Mouse (Mus musculus): Measurements from ENCODE around the gene Fbxl4. TPM values are rescaled to one million over a fixed set of nuclear protein-coding genes. Genes with fewer than 3 reads are reported as not detected.

Fbxl4 gene
- polyA plus RNA-seq, 1 experiment: 5.4 TPM

DNA sequence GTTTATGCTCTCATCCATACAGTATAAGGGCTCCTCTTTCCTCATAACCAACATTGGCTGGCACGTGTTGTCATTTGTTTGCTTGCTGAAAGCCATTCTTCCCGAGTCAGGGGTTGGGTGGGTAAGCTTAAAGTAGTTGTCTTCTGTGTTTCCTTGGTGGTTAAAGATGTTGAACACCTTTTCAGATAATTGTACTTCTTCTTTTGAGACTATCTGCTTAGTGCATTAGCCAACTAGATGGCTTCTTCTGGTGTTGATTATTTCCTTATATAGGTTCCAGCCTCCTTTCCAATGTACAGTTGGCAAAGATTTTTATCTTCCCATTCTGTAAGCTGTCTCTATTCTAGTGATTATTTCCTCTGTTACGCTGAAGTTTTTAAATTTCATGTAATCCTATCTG is 70.8 kb downstream of the Fbxl4 start:
- Histone ChIP-seq H3K4me2 (ENCODE audit: low read depth) (no peak overlapping the region), H3ac (ENCODE audit: control insufficient read depth, insufficient read length) (no peak overlapping the region), H3K4me3 (no peak overlapping the region), H3K79me2 (ENCODE audit: control insufficient read depth, insufficient read depth) (no peaks in the 10 kb centered on the region), H3K36me3 (ENCODE audit: control insufficient read depth, insufficient read depth) (peaks cover 12% of the 10 kb centered on the region), H3K27me3 (ENCODE audit: control insufficient read depth, insufficient read depth, insufficient read length) (no peaks in the 10 kb centered on the region)
- no peak for TF ChIP-seq CEBPB (IDR thresholded peaks at IDR 0.05; ENCODE audit: insufficient read depth, poor library complexity, severe bottlenecking)
- TF ChIP-seq REST (IDR thresholded peaks at IDR 0.05; ENCODE audit: insufficient read depth, insufficient read length): no peak
- TF ChIP-seq USF1 (IDR thresholded peaks at IDR 0.05; ENCODE audit: low read depth): no peak
- no peak for TF ChIP-seq SRF (IDR thresholded peaks at IDR 0.05; ENCODE audit: control insufficient read depth, insufficient read length, low read depth)
- TF ChIP-seq TCF3 (IDR thresholded peaks at IDR 0.05; ENCODE audit: insufficient read length, low read depth): no peak
- no peak for TF ChIP-seq MYOD1 (IDR thresholded peaks at IDR 0.05; ENCODE audit: control insufficient read depth in 1 of 3, insufficient read length in 2 of 3, low read depth in 2 of 3)
- no peak for TF ChIP-seq POLR2AphosphoS2 (IDR thresholded peaks at IDR 0.05; ENCODE audit: insufficient read length, low read depth)
- no peak for TF ChIP-seq MAX (IDR thresholded peaks at IDR 0.05; ENCODE audit: low read depth)
- no peak for TF ChIP-seq POLR2A (IDR thresholded peaks at IDR 0.05; ENCODE audit: insufficient read length, low read depth)
- TF ChIP-seq MYOG (IDR thresholded peaks at IDR 0.05; ENCODE audit: control insufficient read depth in 1 of 3, insufficient read depth in 1 of 3, insufficient read length in 2 of 3, low read depth in 2 of 3): no peak

DNA sequence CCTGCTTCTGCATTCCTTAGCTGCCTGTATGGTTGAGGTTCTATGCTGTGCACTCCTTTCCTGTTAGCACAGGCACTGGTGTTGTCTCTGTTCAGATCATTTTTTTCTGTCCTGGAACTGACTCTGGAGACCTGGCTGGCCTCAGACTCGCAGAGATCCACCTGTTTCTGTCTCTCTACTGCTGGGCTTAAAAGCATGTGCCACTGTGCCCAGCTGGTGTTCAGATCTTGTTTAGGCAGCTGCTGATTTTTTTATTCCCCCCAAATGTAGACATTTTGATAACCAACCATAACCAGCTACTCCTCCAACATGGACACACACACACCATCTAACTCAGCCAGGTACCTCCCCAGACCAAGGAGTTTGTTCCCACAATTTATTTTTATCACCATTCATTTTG is 112.2 kb downstream of the Fbxl4 start:
- Histone ChIP-seq H3K4me2 (ENCODE audit: low read depth) (no peak overlapping the region), H3K79me2 (ENCODE audit: control insufficient read depth, insufficient read depth) (no peaks in the 10 kb centered on the region), H3ac (ENCODE audit: control insufficient read depth, insufficient read length) (no peak overlapping the region), H3K27me3 (ENCODE audit: control insufficient read depth, insufficient read depth, insufficient read length) (no peaks in the 10 kb centered on the region), H3K4me3 (no peak overlapping the region), H3K36me3 (ENCODE audit: control insufficient read depth, insufficient read depth) (no peaks in the 10 kb centered on the region)
- no peak for TF ChIP-seq USF1 (IDR thresholded peaks at IDR 0.05; ENCODE audit: low read depth)
- no peak for TF ChIP-seq E2F4 (IDR thresholded peaks at IDR 0.05; ENCODE audit: insufficient read depth)
- no peak for TF ChIP-seq TCF3 (IDR thresholded peaks at IDR 0.05; ENCODE audit: insufficient read length, low read depth)
- TF ChIP-seq SRF (IDR thresholded peaks at IDR 0.05; ENCODE audit: control insufficient read depth, insufficient read length, low read depth): no peak
- TF ChIP-seq MAX (IDR thresholded peaks at IDR 0.05; ENCODE audit: low read depth): no peak
- TF ChIP-seq TCF12 (IDR thresholded peaks at IDR 0.05; ENCODE audit: insufficient read depth, poor library complexity, severe bottlenecking): peak; percentile 33
- peak in 2 of 3 experiments; percentile 42 to 76 for TF ChIP-seq MYOD1 (IDR thresholded peaks at IDR 0.05; ENCODE audit: control insufficient read depth in 1 of 3, insufficient read length in 2 of 3, low read depth in 2 of 3)
- no peak for TF ChIP-seq POLR2AphosphoS2 (IDR thresholded peaks at IDR 0.05; ENCODE audit: insufficient read length, low read depth)
- no peak for TF ChIP-seq MYOG (IDR thresholded peaks at IDR 0.05; ENCODE audit: control insufficient read depth in 1 of 3, insufficient read depth in 1 of 3, insufficient read length in 2 of 3, low read depth in 2 of 3)
- no peak for TF ChIP-seq REST (IDR thresholded peaks at IDR 0.05; ENCODE audit: insufficient read depth, insufficient read length)

DNA sequence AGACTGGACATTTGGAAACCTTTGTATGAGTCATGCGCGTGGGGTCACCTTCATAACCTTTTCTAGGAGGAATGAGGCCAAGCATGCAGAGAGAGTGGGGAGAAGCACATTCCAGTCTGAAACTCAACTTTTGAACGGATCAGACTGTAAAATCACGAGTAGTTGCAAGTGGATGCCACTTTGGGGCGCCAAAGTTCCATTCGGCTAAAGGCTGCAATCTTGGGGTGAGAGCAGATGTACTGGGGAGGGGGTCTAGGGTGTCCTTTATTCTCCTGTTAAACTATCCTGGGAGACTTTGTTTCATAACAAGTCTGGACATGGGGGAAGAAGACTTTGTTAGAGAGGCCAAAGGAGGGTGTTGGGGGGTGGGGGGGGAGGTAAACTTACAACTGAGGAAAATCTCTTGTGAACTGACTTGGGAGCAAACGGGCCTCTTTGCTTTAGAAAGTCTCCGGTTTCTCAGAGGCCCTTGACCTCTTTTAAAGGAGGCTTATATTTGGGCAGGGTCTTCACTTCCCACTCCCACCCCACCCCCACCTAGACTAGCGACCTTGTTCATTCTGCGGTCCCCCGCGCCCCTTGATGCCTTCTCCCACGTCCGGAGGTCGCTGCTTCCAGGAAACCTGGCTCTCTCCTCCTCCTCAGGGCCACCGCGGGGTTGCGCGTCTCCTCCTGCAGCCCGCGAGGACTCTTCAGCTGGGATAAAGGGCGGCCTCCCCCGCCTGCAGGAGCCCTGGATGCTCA is 119.8 kb downstream of the Fbxl4 start:
- Histone ChIP-seq H3K4me3 (no peak overlapping the region), H3ac (ENCODE audit: control insufficient read depth, insufficient read length) (no peak overlapping the region), H3K4me2 (ENCODE audit: low read depth) (no peak overlapping the region), H3K27me3 (ENCODE audit: control insufficient read depth, insufficient read depth, insufficient read length) (peaks cover 26% of the 10 kb centered on the region), H3K36me3 (ENCODE audit: control insufficient read depth, insufficient read depth) (no peaks in the 10 kb centered on the region), H3K79me2 (ENCODE audit: control insufficient read depth, insufficient read depth) (no peaks in the 10 kb centered on the region)
- no peak for TF ChIP-seq CEBPB (IDR thresholded peaks at IDR 0.05; ENCODE audit: insufficient read depth, poor library complexity, severe bottlenecking)
- TF ChIP-seq REST (IDR thresholded peaks at IDR 0.05; ENCODE audit: insufficient read depth, insufficient read length): no peak
- no peak for TF ChIP-seq POLR2A (IDR thresholded peaks at IDR 0.05; ENCODE audit: insufficient read length, low read depth)
- TF ChIP-seq MYOD1 (IDR thresholded peaks at IDR 0.05; ENCODE audit: control insufficient read depth in 1 of 3, insufficient read length in 2 of 3, low read depth in 2 of 3): no peak
- TF ChIP-seq USF1 (IDR thresholded peaks at IDR 0.05; ENCODE audit: low read depth): no peak
- no peak for TF ChIP-seq TCF12 (IDR thresholded peaks at IDR 0.05; ENCODE audit: insufficient read depth, poor library complexity, severe bottlenecking)
- no peak for TF ChIP-seq SRF (IDR thresholded peaks at IDR 0.05; ENCODE audit: control insufficient read depth, insufficient read length, low read depth)
- TF ChIP-seq POLR2AphosphoS2 (IDR thresholded peaks at IDR 0.05; ENCODE audit: insufficient read length, low read depth): no peak
- TF ChIP-seq MAX (IDR thresholded peaks at IDR 0.05; ENCODE audit: low read depth): no peak
- no peak for TF ChIP-seq MYOG (IDR thresholded peaks at IDR 0.05; ENCODE audit: control insufficient read depth in 1 of 3, insufficient read depth in 1 of 3, insufficient read length in 2 of 3, low read depth in 2 of 3)
- no peak for TF ChIP-seq E2F4 (IDR thresholded peaks at IDR 0.05; ENCODE audit: insufficient read depth)
- TF ChIP-seq TCF3 (IDR thresholded peaks at IDR 0.05; ENCODE audit: insufficient read length, low read depth): no peak

DNA sequence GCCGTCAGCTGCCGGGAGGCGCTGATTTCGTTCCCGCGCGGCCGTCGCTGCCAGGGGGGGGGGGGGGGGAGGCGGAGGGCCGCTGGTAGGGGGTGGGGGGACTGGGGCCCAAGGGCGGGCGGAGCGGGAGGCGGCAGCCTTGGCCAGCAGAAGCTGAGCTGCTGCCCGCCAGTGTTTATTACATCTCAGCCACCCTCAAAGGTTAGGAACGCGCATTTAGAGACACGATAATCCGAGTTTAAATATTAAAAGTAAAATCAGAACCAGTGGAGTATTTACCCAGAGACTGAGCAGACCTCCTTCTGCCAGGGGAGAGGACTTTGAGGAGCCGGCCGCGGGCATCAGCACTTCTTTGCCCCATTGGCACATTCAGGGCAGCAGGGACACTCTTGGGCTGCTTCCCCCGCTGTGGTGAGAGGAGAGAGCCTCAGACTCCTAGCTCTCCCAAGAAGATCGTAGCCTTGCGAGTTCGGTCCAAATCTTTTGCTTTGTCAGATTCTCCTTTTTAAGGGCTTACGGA is 120.4 kb downstream of the Fbxl4 start:
- no peaks in the 10 kb centered on the region for H3K79me2 ChIP-seq (ENCODE audit: control insufficient read depth, insufficient read depth)
- H3K36me3 ChIP-seq (ENCODE audit: control insufficient read depth, insufficient read depth): no peaks in the 10 kb centered on the region
- TF ChIP-seq E2F4 (IDR thresholded peaks at IDR 0.05; ENCODE audit: insufficient read depth) (no peak), MAX (IDR thresholded peaks at IDR 0.05; ENCODE audit: low read depth) (no peak), MYOD1 (IDR thresholded peaks at IDR 0.05; ENCODE audit: control insufficient read depth in 1 of 3, insufficient read length in 2 of 3, low read depth in 2 of 3) (no peak), REST (IDR thresholded peaks at IDR 0.05; ENCODE audit: insufficient read depth, insufficient read length) (no peak), MYOG (IDR thresholded peaks at IDR 0.05; ENCODE audit: control insufficient read depth in 1 of 3, insufficient read depth in 1 of 3, insufficient read length in 2 of 3, low read depth in 2 of 3) (no peak), USF1 (IDR thresholded peaks at IDR 0.05; ENCODE audit: low read depth) (no peak), TCF12 (IDR thresholded peaks at IDR 0.05; ENCODE audit: insufficient read depth, poor library complexity, severe bottlenecking) (no peak), TCF3 (IDR thresholded peaks at IDR 0.05; ENCODE audit: insufficient read length, low read depth) (no peak), CEBPB (IDR thresholded peaks at IDR 0.05; ENCODE audit: insufficient read depth, poor library complexity, severe bottlenecking) (no peak), POLR2AphosphoS2 (IDR thresholded peaks at IDR 0.05; ENCODE audit: insufficient read length, low read depth) (no peak), SRF (IDR thresholded peaks at IDR 0.05; ENCODE audit: control insufficient read depth, insufficient read length, low read depth) (no peak), POLR2A (IDR thresholded peaks at IDR 0.05; ENCODE audit: insufficient read length, low read depth) (no peak)
- H3ac ChIP-seq (ENCODE audit: control insufficient read depth, insufficient read length): no peak overlapping the region
- no peak overlapping the region for H3K4me3 ChIP-seq
- H3K4me2 ChIP-seq (ENCODE audit: low read depth): no peak overlapping the region
- H3K27me3 ChIP-seq (ENCODE audit: control insufficient read depth, insufficient read depth, insufficient read length): peaks cover 26% of the 10 kb centered on the region

Measured in myocyte (in vitro differentiated cells).